Mouse (Mus musculus): ENCODE measurements around the gene Myoc. TPM values are rescaled to one million over a fixed set of nuclear protein-coding genes. Genes with fewer than 3 reads are reported as not detected.

Myoc gene
- polyA plus RNA-seq (2017; shearing (Covaris generic)) = not detected

GRCm38 (mm10) chr1:162639051-162639750, at the start of gene Myoc:
Gene Myoc, plus strand, starts transcription at chr1:162639155.

GRCm38 (mm10) chr1:162658119-162658518, 19.2 kb downstream of the Myoc start, which contains the start of gene Myocos:
Gene Myocos, minus strand, starts transcription at chr1:162658219.

Other genes with a start within 250 kb of the Myoc start
- 0.93 TPM for gene Dnm3, start 161.1 kb upstream of the Myoc start, polyA plus RNA-seq (2017; shearing (Covaris generic))
- 28.6 TPM for gene Mettl13, start 90.6 kb upstream of the Myoc start, polyA plus RNA-seq (2017; shearing (Covaris generic))
- gene Vamp4, start 68.6 kb upstream of the Myoc start, polyA plus RNA-seq (2017; shearing (Covaris generic)) = 99.6 TPM
- gene Myocos, start 19.1 kb downstream of the Myoc start, polyA plus RNA-seq (2017; shearing (Covaris generic)) = not detected
- gene Prrc2c, start 101.4 kb downstream of the Myoc start, polyA plus RNA-seq (2017; shearing (Covaris generic)) = 321 TPM
- not detected for gene Fmo4, start 174.8 kb downstream of the Myoc start, polyA plus RNA-seq (2017; shearing (Covaris generic))
- not detected for gene Fmo1, start 227.5 kb downstream of the Myoc start, polyA plus RNA-seq (2017; shearing (Covaris generic))

Data from CD4-positive, CD25-positive, alpha-beta regulatory T cell, adult 9 weeks (primary cell).